Mouse (Mus musculus) forebrain, postnatal 0 days (tissue): ENCODE measurements around the gene Olfr1434. TPM values are rescaled to one million over a fixed set of nuclear protein-coding genes. Genes with fewer than 3 reads are reported as not detected.
"Not testable (repeated sequence)": the region's sequence is repeated elsewhere in the genome, so short reads cannot be mapped to it uniquely, and the experiment has no call there.

ENCODE experiments used
- ATAC-seq: fragments of 200-750 bp; cut with Nextera tagmentation; 2 replicates; pipeline ENCODE4 v1.8.0; 2017; ENCODE audit warnings: mild to moderate bottlenecking, moderate library complexity
- DNase-seq: peaks from one replicate; pipeline ENCODE4 v3.0.0-alpha.2; 2015
- H3K27ac ChIP-seq: fragments of 300-500 bp; sonication (generic); 2 replicates; pipeline ENCODE4 v1.5.1; 2014; ENCODE audit warnings: low read depth, mild to moderate bottlenecking, antibody characterized with exemption, low read length, moderate library complexity, mixed read lengths
- H3K27me3 ChIP-seq: fragments of 300-500 bp; sonication (generic); 2 replicates; pipeline ENCODE4 v1.6.1; 2014; ENCODE audit warnings: mild to moderate bottlenecking, low read length, mixed read lengths; ENCODE audit not compliant: insufficient read depth
- H3K36me3 ChIP-seq: fragments of 300-500 bp; sonication (generic); 2 replicates; pipeline ENCODE4 v1.6.1; 2014; ENCODE audit warnings: mild to moderate bottlenecking, moderate library complexity; ENCODE audit not compliant: insufficient read depth
- H3K4me1 ChIP-seq: fragments of 300-500 bp; sonication (generic); 2 replicates; pipeline ENCODE4 v1.6.1; 2014; ENCODE audit warnings: antibody characterized with exemption; ENCODE audit not compliant: insufficient read depth
- H3K4me2 ChIP-seq: fragments of 300-500 bp; sonication (generic); 2 replicates; pipeline ENCODE4 v1.6.1; 2014; ENCODE audit warnings: low read depth, mild to moderate bottlenecking, moderate library complexity
- H3K4me3 ChIP-seq: fragments of 300-500 bp; sonication (generic); 2 replicates; pipeline ENCODE4 v1.5.1; 2014; ENCODE audit warnings: low read depth, low read length, mixed read lengths
- H3K9ac ChIP-seq: fragments of 300-500 bp; sonication (generic); 2 replicates; pipeline ENCODE4 v1.6.1; 2014; ENCODE audit warnings: mild to moderate bottlenecking
- H3K9me3 ChIP-seq: fragments of 300-500 bp; sonication (generic); 2 replicates; pipeline ENCODE4 v1.6.1; 2016; ENCODE audit warnings: low read length
- CTCF ChIP-seq: sonication (generic); IDR thresholded peaks from 2 replicates; pipeline ENCODE4 v1.5.1; 2016; ENCODE audit warnings: antibody characterized with exemption, control low read depth, low read depth
- WGBS: fragments of 180-500 bp; shearing (Covaris S2); extraction: QIAGEN DNeasy Blood & Tissue Kit; methylation state at CpG from one replicate; pipeline ENCODE4 v1.1.7; 2014; 5-methylcytosine and 5-hydroxymethylcytosine counted together
- polyA plus RNA-seq: library from polyadenylated mRNA; unstranded; fragments of >200 nt; fragmentation: Nextera tagmentation; extraction: Ambion mirVana; gene quantifications from 2 replicates; pipeline ENCODE4 v1.2.1, GENCODE M21; 2015
- total RNA-seq: library from RNA; depleted of rRNA; stranded (reverse); fragments of >200 nt; gene quantifications from 2 replicates; pipeline ENCODE4 v1.2.3, GENCODE M21; 2014; rRNA removed

The Olfr1434 gene
- total RNA-seq, result not detected in 2 replicates
- polyA plus RNA-seq, result not detected in 2 replicates

- no peak within 1 kb of the TSS for H3K4me3 ChIP-seq
- no peak within 1 kb of the TSS for H3K27ac ChIP-seq
- no peaks in the 10 kb centered on the region for H3K4me1 ChIP-seq
- ATAC-seq (no peak), DNase-seq (no peak)
- no peak within 1 kb of the TSS for H3K9ac ChIP-seq
- no peak for TF ChIP-seq CTCF
- WGBS, result 66% methylated on average over 2 of the region's 2 CpGs
- no peak within 1 kb of the TSS for H3K4me2 ChIP-seq
- H3K27me3 ChIP-seq, result no peaks in the 10 kb centered on the region
- no peaks in the 10 kb centered on the region for H3K9me3 ChIP-seq
- H3K36me3 ChIP-seq, result no peaks in the 10 kb centered on the region
Measured at GRCm38 (mm10) chr19:12279554-12279953, at the start of gene Olfr1434. Gene Olfr1434 (plus strand): TSS chr19:12279854.

DNA sequence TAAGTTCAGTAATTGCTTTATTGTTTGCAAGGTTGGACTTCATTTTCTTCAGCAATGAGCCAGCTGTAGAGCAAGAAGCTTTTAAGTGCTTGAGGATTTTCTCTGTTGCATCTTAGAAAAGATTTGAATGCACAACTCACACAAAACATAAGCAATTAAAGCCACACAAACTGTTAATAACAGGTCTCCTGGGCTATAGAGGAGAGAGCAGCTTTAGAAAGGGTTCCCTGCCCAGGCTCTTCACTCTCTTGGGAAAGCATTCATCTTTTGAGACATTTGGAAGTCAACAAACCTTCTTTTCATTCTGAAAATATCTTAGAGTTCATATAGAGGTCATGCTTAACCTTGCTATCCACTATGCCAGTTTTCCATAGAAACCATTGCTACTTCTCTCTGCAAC, 47.2 kb upstream of the Olfr1434 start, which contains the start of gene Olfr1432:
Gene Olfr1432, minus strand, starts transcription at position 101 of the 400 bp plus-strand sequence.
- not testable (repeated sequence) for DNase-seq, H3K27ac ChIP-seq, H3K4me1 ChIP-seq, H3K4me3 ChIP-seq, H3K9me3 ChIP-seq, H3K27me3 ChIP-seq, H3K9ac ChIP-seq, H3K36me3 ChIP-seq, ATAC-seq, H3K4me2 ChIP-seq

DNA sequence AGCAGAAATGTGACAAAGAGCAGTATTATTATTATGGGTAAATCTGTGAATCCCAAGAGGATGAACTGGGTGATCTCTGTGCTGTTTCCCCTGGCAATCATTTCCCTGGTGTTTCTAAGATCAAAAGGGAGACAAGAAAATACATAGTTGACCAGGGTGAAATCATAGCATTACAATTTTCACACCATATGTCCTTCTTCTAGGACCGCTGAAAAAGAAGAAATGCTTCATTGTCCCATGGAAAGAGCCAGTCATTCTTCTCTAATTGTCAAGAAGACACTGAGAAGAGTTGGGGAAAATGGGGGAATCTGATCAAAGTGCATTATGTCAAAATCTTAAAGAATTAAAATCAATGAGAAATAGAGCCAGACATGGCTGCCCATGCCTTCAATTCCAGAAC, 38.1 kb upstream of the Olfr1434 start, which contains the start of gene Olfr262:
Gene Olfr262, minus strand, starts transcription at position 101 of the 400 bp plus-strand sequence.
- TF ChIP-seq CTCF, result no peak
- H3K27ac ChIP-seq, result no peak within 1 kb of the TSS
- ATAC-seq (no peak), DNase-seq (no peak)
- no peaks in the 10 kb centered on the region for H3K36me3 ChIP-seq
- H3K9ac ChIP-seq, result no peak within 1 kb of the TSS
- 89% methylated on average over 1 of the region's 1 CpGs for WGBS
- no peak within 1 kb of the TSS for H3K4me3 ChIP-seq
- no peaks in the 10 kb centered on the region for H3K27me3 ChIP-seq
- no peaks in the 10 kb centered on the region for H3K4me1 ChIP-seq
- H3K9me3 ChIP-seq, result no peaks in the 10 kb centered on the region
- no peak within 1 kb of the TSS for H3K4me2 ChIP-seq

- no peak for DNase-seq
- Histone ChIP-seq H3K9me3 (no peaks in the 10 kb centered on the region), H3K4me3 (no peak within 1 kb of the TSS), H3K27ac (no peak within 1 kb of the TSS), H3K4me1 (no peaks in the 10 kb centered on the region), H3K27me3 (no peaks in the 10 kb centered on the region), H3K4me2 (no peak within 1 kb of the TSS), H3K9ac (no peak within 1 kb of the TSS), H3K36me3 (no peaks in the 10 kb centered on the region)
- no peak for ATAC-seq
- 48% methylated on average over 1 of the region's 1 CpGs for WGBS
- no peak for TF ChIP-seq CTCF
Measured at GRCm38 (mm10) chr19:12260732-12261131, 18.9 kb upstream of the Olfr1434 start, which contains the start of gene Olfr235. Gene Olfr235 (plus strand): TSS chr19:12261032.

GRCm38 (mm10) chr19:12292979-12293378, 13.3 kb downstream of the Olfr1434 start:
- H3K4me1 ChIP-seq, result no peaks in the 10 kb centered on the region
- no peaks in the 10 kb centered on the region for H3K9me3 ChIP-seq
- H3K4me2 ChIP-seq, result no peak overlapping the region
- no peaks in the 10 kb centered on the region for H3K27me3 ChIP-seq
- H3K27ac ChIP-seq, result no peak overlapping the region
- DNase-seq (peak; percentile 66), ATAC-seq (peak; percentile 76)
- no peak for TF ChIP-seq CTCF
- H3K36me3 ChIP-seq, result no peaks in the 10 kb centered on the region
- H3K4me3 ChIP-seq, result no peak overlapping the region
- H3K9ac ChIP-seq, result no peak overlapping the region

DNA sequence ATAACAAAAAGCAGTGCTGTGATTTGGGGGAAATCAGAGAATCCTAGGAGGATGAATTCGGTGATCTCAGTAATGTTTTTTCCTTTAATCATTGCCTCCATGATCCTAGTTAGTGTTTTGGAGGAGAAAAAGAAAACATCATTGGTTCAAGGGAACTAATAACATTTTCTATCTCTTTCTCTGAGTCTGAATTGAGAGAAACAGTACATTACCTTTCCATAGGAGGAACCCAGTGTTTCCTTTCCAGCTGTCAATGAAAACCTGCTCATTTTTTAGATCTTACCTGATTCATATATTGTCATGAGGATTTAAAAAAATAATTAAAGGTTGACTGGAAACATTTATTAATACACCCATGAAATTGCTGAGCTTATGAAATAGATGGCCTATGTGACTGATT, 19.4 kb downstream of the Olfr1434 start, which contains the start of gene Olfr1436:
Gene Olfr1436, minus strand, starts transcription at position 101 of the 400 bp plus-strand sequence.
- not testable (repeated sequence) for H3K27me3 ChIP-seq, DNase-seq, H3K4me2 ChIP-seq, H3K36me3 ChIP-seq, H3K4me1 ChIP-seq, H3K9me3 ChIP-seq, H3K9ac ChIP-seq, H3K27ac ChIP-seq, ATAC-seq, H3K4me3 ChIP-seq
- 84% methylated on average over 1 of the region's 1 CpGs for WGBS

DNA sequence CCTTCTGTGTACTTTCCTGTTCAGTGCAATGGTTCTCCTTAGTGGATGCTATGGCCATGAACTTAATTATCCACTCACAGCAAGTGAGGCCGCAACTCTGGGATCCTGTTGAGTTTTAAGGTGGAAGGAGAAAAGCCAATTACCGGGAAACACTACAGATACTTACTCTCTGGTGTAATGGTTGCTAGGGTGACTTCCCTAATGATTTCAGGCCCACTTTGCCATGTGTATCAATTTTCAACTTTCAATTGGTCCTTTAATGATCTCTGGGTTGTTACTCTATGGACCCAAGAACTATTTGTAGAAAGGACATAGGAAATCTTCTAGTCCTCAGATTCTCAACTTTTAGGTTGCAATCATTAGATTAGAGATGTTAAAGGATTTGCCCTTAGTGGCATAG, 45.3 kb downstream of the Olfr1434 start, which contains the start of gene Olfr1437:
Gene Olfr1437, minus strand, starts transcription at position 101 of the 400 bp plus-strand sequence.
- Histone ChIP-seq H3K27ac (no peak within 1 kb of the TSS), H3K36me3 (no peaks in the 10 kb centered on the region), H3K27me3 (no peaks in the 10 kb centered on the region), H3K9me3 (no peaks in the 10 kb centered on the region), H3K4me3 (no peak within 1 kb of the TSS), H3K4me1 (no peaks in the 10 kb centered on the region), H3K9ac (no peak within 1 kb of the TSS), H3K4me2 (no peak within 1 kb of the TSS)
- TF ChIP-seq CTCF, result no peak
- ATAC-seq (no peak), DNase-seq (no peak)
- 79% methylated on average over 2 of the region's 2 CpGs for WGBS

Other genes starting within 250 kb of the Olfr1434 start
- not detected in 2 replicates for gene Olfr1423, start 238.5 kb upstream of the Olfr1434 start, total RNA-seq
- not detected in 2 replicates for gene Olfr1423, start 238.5 kb upstream of the Olfr1434 start, polyA plus RNA-seq
- gene Olfr1424, start 217.2 kb upstream of the Olfr1434 start, total RNA-seq, result not detected in 2 replicates
- not detected in 2 replicates for gene Olfr1424, start 217.2 kb upstream of the Olfr1434 start, polyA plus RNA-seq
- not detected in 2 replicates for gene Olfr1425, start 202.1 kb upstream of the Olfr1434 start, total RNA-seq
- not detected in 2 replicates for gene Olfr1425, start 202.1 kb upstream of the Olfr1434 start, polyA plus RNA-seq
- gene Olfr1426, start 187.8 kb upstream of the Olfr1434 start, total RNA-seq, result not detected in 2 replicates
- not detected in 2 replicates for gene Olfr1426, start 187.8 kb upstream of the Olfr1434 start, polyA plus RNA-seq
- gene Olfr1427, start 176.5 kb upstream of the Olfr1434 start, total RNA-seq, result not detected in 2 replicates
- not detected in 2 replicates for gene Olfr1427, start 176.5 kb upstream of the Olfr1434 start, polyA plus RNA-seq
- gene Olfr1428, start 164.0 kb upstream of the Olfr1434 start, total RNA-seq, result not detected in 2 replicates
- gene Olfr1428, start 164.0 kb upstream of the Olfr1434 start, polyA plus RNA-seq, result not detected in 2 replicates
- not detected in 2 replicates for gene Olfr76, start 156.7 kb upstream of the Olfr1434 start, total RNA-seq
- gene Olfr76, start 156.7 kb upstream of the Olfr1434 start, polyA plus RNA-seq, result not detected in 2 replicates
- not detected in 2 replicates for gene Olfr1555-ps1, start 109.7 kb upstream of the Olfr1434 start, total RNA-seq
- not detected in 2 replicates for gene Olfr1555-ps1, start 109.7 kb upstream of the Olfr1434 start, polyA plus RNA-seq
- gene Olfr1431, start 79.2 kb upstream of the Olfr1434 start, total RNA-seq, result not detected in 2 replicates
- not detected in 2 replicates for gene Olfr1431, start 79.2 kb upstream of the Olfr1434 start, polyA plus RNA-seq
- not detected in 2 replicates for gene Olfr1432, start 47.3 kb upstream of the Olfr1434 start, total RNA-seq
- gene Olfr1432, start 47.3 kb upstream of the Olfr1434 start, polyA plus RNA-seq, result not detected in 2 replicates
- not detected in 2 replicates for gene Olfr262, start 38.2 kb upstream of the Olfr1434 start, total RNA-seq
- gene Olfr262, start 38.2 kb upstream of the Olfr1434 start, polyA plus RNA-seq, result not detected in 2 replicates
- not detected in 2 replicates for gene Olfr235, start 18.8 kb upstream of the Olfr1434 start, total RNA-seq
- gene Olfr235, start 18.8 kb upstream of the Olfr1434 start, polyA plus RNA-seq, result not detected in 2 replicates
- not detected in 2 replicates for gene Olfr1436, start 19.3 kb downstream of the Olfr1434 start, total RNA-seq
- gene Olfr1436, start 19.3 kb downstream of the Olfr1434 start, polyA plus RNA-seq, result not detected in 2 replicates
- not detected in 2 replicates for gene Olfr1437, start 45.2 kb downstream of the Olfr1434 start, total RNA-seq
- gene Olfr1437, start 45.2 kb downstream of the Olfr1434 start, polyA plus RNA-seq, result not detected in 2 replicates
- gene Olfr1438-ps1, start 56.1 kb downstream of the Olfr1434 start, total RNA-seq, result not detected in 2 replicates
- gene Olfr1438-ps1, start 56.1 kb downstream of the Olfr1434 start, polyA plus RNA-seq, result not detected in 2 replicates
- not detected in 2 replicates for gene Olfr1440, start 107.4 kb downstream of the Olfr1434 start, total RNA-seq
- gene Olfr1440, start 107.4 kb downstream of the Olfr1434 start, polyA plus RNA-seq, result not detected in 2 replicates
- gene Olfr1441, start 137.6 kb downstream of the Olfr1434 start, total RNA-seq, result not detected in 2 replicates
- not detected in 2 replicates for gene Olfr1441, start 137.6 kb downstream of the Olfr1434 start, polyA plus RNA-seq
- gene Pfpl, start 148.1 kb downstream of the Olfr1434 start, total RNA-seq, result not detected in 2 replicates
- gene Pfpl, start 148.1 kb downstream of the Olfr1434 start, polyA plus RNA-seq, result 0.04 TPM in 1 of 2 replicates, not detected in the other
- gene Mpeg1, start 180.9 kb downstream of the Olfr1434 start, total RNA-seq, result 3.2 and 3.5 TPM in 2 replicates
- gene Mpeg1, start 180.9 kb downstream of the Olfr1434 start, polyA plus RNA-seq, result 0.63 and 1.1 TPM in 2 replicates
- gene Dtx4, start 221.6 kb downstream of the Olfr1434 start, total RNA-seq, result 43.2 and 48.8 TPM in 2 replicates
- 20.6 and 21.2 TPM in 2 replicates for gene Dtx4, start 221.6 kb downstream of the Olfr1434 start, polyA plus RNA-seq